ENCODE assay signal across 11 mouse cellular contexts in the genomic region with DNA sequence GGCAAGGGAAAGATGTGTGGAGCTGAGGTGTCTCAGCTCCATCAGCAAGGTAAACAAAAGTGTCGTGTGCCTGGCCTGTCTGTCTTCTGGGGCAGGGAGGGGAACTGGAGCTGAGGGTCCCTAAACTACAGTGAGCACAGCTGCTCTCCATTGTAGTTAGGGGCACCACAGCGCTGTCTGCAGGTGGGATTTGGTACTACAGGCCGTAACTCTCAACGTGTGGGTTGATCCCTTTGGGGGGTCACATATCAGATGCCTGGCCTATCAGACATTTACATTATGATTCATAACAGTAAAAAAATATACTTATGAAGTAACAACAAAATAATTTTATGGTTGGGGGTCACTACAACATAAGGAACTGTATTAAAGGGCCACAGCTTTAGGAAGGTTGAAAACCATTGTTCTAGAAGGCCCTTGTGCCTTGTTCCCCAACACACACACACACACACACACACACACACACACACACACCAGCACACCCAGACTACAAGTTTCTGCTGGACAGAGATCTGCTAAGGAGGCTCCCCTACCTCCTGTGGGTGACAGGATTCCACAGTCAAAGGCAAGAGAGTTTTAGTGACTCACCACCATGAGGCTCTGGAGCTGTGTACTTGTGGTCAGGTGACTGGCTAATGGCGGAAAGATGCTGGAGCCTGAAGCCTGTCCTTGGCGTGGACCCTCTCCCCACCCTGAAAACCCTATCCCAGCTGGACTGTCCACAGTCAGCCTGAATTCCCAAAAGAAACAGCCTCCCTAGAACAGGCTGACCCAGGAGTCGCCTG. TPM values are rescaled to one million over a fixed set of nuclear protein-coding genes. Genes with fewer than 3 reads are reported as not detected.
DNase-seq lines count a peak whose midpoint lies in the region; ATAC-seq and TF ChIP-seq lines count a peak whose summit lies in the region.
"Had no signal": no experiment of that assay in that cellular context is flagged by ENCODE, and none has a peak within 500 bp of the region (broad histone marks: within the 10 kb centered on the region; RNA-seq: fewer than 3 reads in every experiment).

No protein-coding gene starts in this region.

- peaks cover 73% of the 10 kb centered on the region for H3K4me1 ChIP-seq in heart, embryonic 13.5 days
- H3K4me1 ChIP-seq in midbrain, embryonic 11.5 days (ENCODE audit: control insufficient read depth, insufficient read depth, low read length): 0 out of 2 replicates have a peak, but pooled peaks cover 5% of the 10 kb centered on the region
- H3K4me1 ChIP-seq in midbrain, embryonic 14.5 days (ENCODE audit: control insufficient read depth, insufficient read depth, low read length): peaks cover 4% of the 10 kb centered on the region; the same call in 1 of the 2 replicates
- peaks cover 24% of the 10 kb centered on the region for H3K4me1 ChIP-seq in bone marrow, adult 2 months (ENCODE audit: control insufficient read depth, insufficient read depth, low read length)

- 58% methylated on average over 7 of the region's 7 CpGs for WGBS in heart, embryonic 13.5 days
- WGBS in midbrain, embryonic 11.5 days: 56% methylated on average over 7 of the region's 7 CpGs
- WGBS in midbrain, embryonic 14.5 days: 60% methylated on average over 7 of the region's 7 CpGs
- WGBS in bone marrow, adult 2 months: 48% methylated on average over 7 of the region's 7 CpGs

- no peaks in the 10 kb centered on the region for H3K27me3 ChIP-seq in heart, embryonic 13.5 days (replicated peaks)
- no peaks in the 10 kb centered on the region; the same call in 1 of the 2 replicates for H3K27me3 ChIP-seq in midbrain, embryonic 11.5 days (ENCODE audit: control insufficient read depth, insufficient read depth, low read length)
- peaks cover under 1% of the 10 kb centered on the region; the same call in 1 of the 2 replicates for H3K27me3 ChIP-seq in midbrain, embryonic 14.5 days (ENCODE audit: control insufficient read depth, insufficient read depth, low read length)
- H3K27me3 ChIP-seq: forebrain, embryonic 15.5 days had no signal

- H3K4me2 ChIP-seq in heart, embryonic 13.5 days: no peak overlapping the region
- no peak overlapping the region for H3K4me2 ChIP-seq in midbrain, embryonic 11.5 days
- no peak overlapping the region for H3K4me2 ChIP-seq in midbrain, embryonic 14.5 days (ENCODE audit: low read length)
- H3K4me2 ChIP-seq: forebrain, embryonic 15.5 days; hindbrain, embryonic 12.5 days had no signal

- TF ChIP-seq POLR2A in bone marrow, adult 2 months (IDR thresholded peaks at IDR 0.05; ENCODE audit: borderline replicate concordance, control insufficient read depth, low read depth, low read length): no peak

- H3K9me3 ChIP-seq in heart, embryonic 13.5 days: no peaks in the 10 kb centered on the region
- H3K9me3 ChIP-seq in midbrain, embryonic 11.5 days (ENCODE audit: control insufficient read depth, low read length): no peaks in the 10 kb centered on the region
- no peaks in the 10 kb centered on the region for H3K9me3 ChIP-seq in midbrain, embryonic 14.5 days (ENCODE audit: control insufficient read depth, low read length)
- H3K9me3 ChIP-seq: forebrain, embryonic 15.5 days; hindbrain, embryonic 12.5 days had no signal

- no peak for ATAC-seq in heart, embryonic 13.5 days (ENCODE audit: extremely low read depth, insufficient number of reproducible peaks, low FRiP score, low TSS enrichment)
- no peak for ATAC-seq in midbrain, embryonic 11.5 days (ENCODE audit: low FRiP score)
- ATAC-seq in midbrain, embryonic 14.5 days (ENCODE audit: low FRiP score, low TSS enrichment): no peak
- ATAC-seq: forebrain, embryonic 15.5 days had no signal

- H3K9ac ChIP-seq in heart, embryonic 13.5 days: peak overlapping the region; percentile 34; the same call in 1 of the 2 replicates
- no peak overlapping the region for H3K9ac ChIP-seq in midbrain, embryonic 11.5 days (ENCODE audit: low read length)
- no peak overlapping the region for H3K9ac ChIP-seq in midbrain, embryonic 14.5 days (replicated peaks; ENCODE audit: low read length)
- H3K9ac ChIP-seq: forebrain, embryonic 15.5 days; hindbrain, embryonic 12.5 days had no signal

- H3K4me3 ChIP-seq in heart, embryonic 13.5 days: no peak overlapping the region
- no peak overlapping the region for H3K4me3 ChIP-seq in midbrain, embryonic 11.5 days (ENCODE audit: low read depth, low read length)
- no peak overlapping the region for H3K4me3 ChIP-seq in midbrain, embryonic 14.5 days (replicated peaks; ENCODE audit: low read depth, low read length)
- H3K4me3 ChIP-seq in bone marrow, adult 2 months (replicated peaks; ENCODE audit: control insufficient read depth, low read depth, low read length): no peak overlapping the region
- H3K4me3 ChIP-seq: forebrain, embryonic 15.5 days; hindbrain, embryonic 12.5 days had no signal

- DNase-seq in heart, postnatal 14 days: no peak
- DNase-seq in midbrain, embryonic 11.5 days (ENCODE audit: low spot score, missing footprints): peak; percentile 92
- DNase-seq in midbrain, embryonic 14.5 days: no peak
- DNase-seq in thymus, postnatal 0 days (ENCODE audit: low spot score): peak; percentile 72
- DNase-seq in layer of hippocampus, adult 18-20 months (ENCODE audit: low spot score in 2 of 2): no peak
- no peak for DNase-seq in frontal cortex, postnatal 36 days (ENCODE audit: low spot score in 2 of 2)
- DNase-seq: cerebellum, postnatal 10 days had no signal

- peak; percentile 67 for TF ChIP-seq CTCF in bone marrow, adult 2 months (IDR thresholded peaks at IDR 0.05; ENCODE audit: control insufficient read depth, insufficient read depth, low read length)

- H3K36me3 ChIP-seq in heart, embryonic 13.5 days: no peaks in the 10 kb centered on the region
- H3K36me3 ChIP-seq in midbrain, embryonic 11.5 days (ENCODE audit: control insufficient read depth, insufficient read depth, low read length): no peaks in the 10 kb centered on the region
- H3K36me3 ChIP-seq in midbrain, embryonic 14.5 days (ENCODE audit: control insufficient read depth, insufficient read depth, low read length): no peaks in the 10 kb centered on the region
- H3K36me3 ChIP-seq: forebrain, embryonic 15.5 days; hindbrain, embryonic 12.5 days had no signal

- intact Hi-C loops in heart, postnatal 14 days (cut with DNase I): no loop called here

- no peak overlapping the region for H3K27ac ChIP-seq in heart, embryonic 13.5 days (replicated peaks)
- no peak overlapping the region for H3K27ac ChIP-seq in midbrain, embryonic 11.5 days (ENCODE audit: low read depth, low read length)
- H3K27ac ChIP-seq in midbrain, embryonic 14.5 days (replicated peaks; ENCODE audit: low read depth, low read length): no peak overlapping the region
- H3K27ac ChIP-seq in bone marrow, adult 2 months (ENCODE audit: control insufficient read depth, insufficient read depth, low read depth, low read length, poor library complexity): peak overlapping the region; percentile 92
- H3K27ac ChIP-seq: forebrain, embryonic 15.5 days; hindbrain, embryonic 12.5 days had no signal

RNA-seq across cellular contexts. Expression of a gene that starts 7.4 kb away (rescaled TPM):
- 69.3 and 83.9 TPM in 2 replicates for polyA plus RNA-seq in heart, embryonic 13.5 days (2015; fragmentation: Nextera tagmentation; extraction: Ambion mirVana)
- total RNA-seq in heart, postnatal 14 days (2021): 100 to 1,000 TPM; 119 to 129 TPM
- polyA plus RNA-seq in midbrain, embryonic 11.5 days (2014; fragmentation: Nextera tagmentation; extraction: Ambion mirVana): 1.9 and 2.7 TPM in 2 replicates
- polyA plus RNA-seq in midbrain, embryonic 14.5 days (2014; fragmentation: Nextera tagmentation; extraction: Ambion mirVana): 2.8 and 3.1 TPM in 2 replicates
- 21.0 and 44.8 TPM in 2 replicates for polyA plus RNA-seq in bone marrow, adult 2 months (2011; ENCODE audit: insufficient read depth, insufficient read length, low replicate concordance, missing spikeins)
- 10.1 and 10.6 TPM in 2 replicates for polyA plus RNA-seq in thymus, postnatal 0 days (2015; fragmentation: Nextera tagmentation; extraction: Ambion mirVana)
- total RNA-seq in layer of hippocampus, adult 18-20 months (2021): 10 to 100 TPM; 14.3 to 15.7 TPM

RNA-seq across cellular contexts. Expression of a gene that starts 17.2 kb away (rescaled TPM):
- polyA plus RNA-seq in heart, embryonic 13.5 days (2015; fragmentation: Nextera tagmentation; extraction: Ambion mirVana): 129 and 149 TPM in 2 replicates
- total RNA-seq in heart, postnatal 14 days (2021): 10 to 100 TPM; 25.4 to 30.9 TPM
- polyA plus RNA-seq in midbrain, embryonic 11.5 days (2014; fragmentation: Nextera tagmentation; extraction: Ambion mirVana): 182 and 230 TPM in 2 replicates
- 62.3 and 63.9 TPM in 2 replicates for polyA plus RNA-seq in midbrain, embryonic 14.5 days (2014; fragmentation: Nextera tagmentation; extraction: Ambion mirVana)
- 47.7 and 81.1 TPM in 2 replicates for polyA plus RNA-seq in bone marrow, adult 2 months (2011; ENCODE audit: insufficient read depth, insufficient read length, low replicate concordance, missing spikeins)
- 174 and 203 TPM in 2 replicates for polyA plus RNA-seq in thymus, postnatal 0 days (2015; fragmentation: Nextera tagmentation; extraction: Ambion mirVana)
- 10 to 100 TPM; 23.4 TPM for total RNA-seq in layer of hippocampus, adult 18-20 months (2021)

RNA-seq across cellular contexts. Expression of a gene that starts 38.7 kb away (rescaled TPM):
- polyA plus RNA-seq in heart, embryonic 13.5 days (2015; fragmentation: Nextera tagmentation; extraction: Ambion mirVana): 3.2 TPM in 2 replicates
- total RNA-seq in heart, postnatal 14 days (2021): 10 to 100 TPM; 19.8 to 21.5 TPM
- polyA plus RNA-seq in midbrain, embryonic 11.5 days (2014; fragmentation: Nextera tagmentation; extraction: Ambion mirVana): 1.2 and 1.4 TPM in 2 replicates
- 0.89 and 1.6 TPM in 2 replicates for polyA plus RNA-seq in midbrain, embryonic 14.5 days (2014; fragmentation: Nextera tagmentation; extraction: Ambion mirVana)
- 40.0 and 82.8 TPM in 2 replicates for polyA plus RNA-seq in bone marrow, adult 2 months (2011; ENCODE audit: insufficient read depth, insufficient read length, low replicate concordance, missing spikeins)
- polyA plus RNA-seq in thymus, postnatal 0 days (2015; fragmentation: Nextera tagmentation; extraction: Ambion mirVana): 2.2 and 3.1 TPM in 2 replicates
- total RNA-seq in layer of hippocampus, adult 18-20 months (2021): 100 to 1,000 TPM; 105 to 111 TPM

RNA-seq across cellular contexts. Expression of a gene that starts 47.4 kb away (rescaled TPM):
- polyA plus RNA-seq in heart, embryonic 13.5 days (2015; fragmentation: Nextera tagmentation; extraction: Ambion mirVana): 59.2 and 66.6 TPM in 2 replicates
- total RNA-seq in heart, postnatal 14 days (2021): 100 to 1,000 TPM; 217 to 237 TPM
- polyA plus RNA-seq in midbrain, embryonic 11.5 days (2014; fragmentation: Nextera tagmentation; extraction: Ambion mirVana): 62.5 and 82.6 TPM in 2 replicates
- 64.8 and 82.1 TPM in 2 replicates for polyA plus RNA-seq in midbrain, embryonic 14.5 days (2014; fragmentation: Nextera tagmentation; extraction: Ambion mirVana)
- polyA plus RNA-seq in bone marrow, adult 2 months (2011; ENCODE audit: insufficient read depth, insufficient read length, low replicate concordance, missing spikeins): 39.8 and 56.1 TPM in 2 replicates
- 60.8 and 80.4 TPM in 2 replicates for polyA plus RNA-seq in thymus, postnatal 0 days (2015; fragmentation: Nextera tagmentation; extraction: Ambion mirVana)
- 100 to 1,000 TPM; 169 to 170 TPM for total RNA-seq in layer of hippocampus, adult 18-20 months (2021)

RNA-seq across cellular contexts. Expression of a gene that starts 51.3 kb away (rescaled TPM):
- polyA plus RNA-seq in heart, embryonic 13.5 days (2015; fragmentation: Nextera tagmentation; extraction: Ambion mirVana): 5.8 and 6.2 TPM in 2 replicates
- 1 to 10 TPM; 5.8 to 7.2 TPM for total RNA-seq in heart, postnatal 14 days (2021)
- polyA plus RNA-seq in midbrain, embryonic 11.5 days (2014; fragmentation: Nextera tagmentation; extraction: Ambion mirVana): 4.8 and 5.1 TPM in 2 replicates
- 1.9 and 3.5 TPM in 2 replicates for polyA plus RNA-seq in midbrain, embryonic 14.5 days (2014; fragmentation: Nextera tagmentation; extraction: Ambion mirVana)
- polyA plus RNA-seq in bone marrow, adult 2 months (2011; ENCODE audit: insufficient read depth, insufficient read length, low replicate concordance, missing spikeins): 2.6 and 5.1 TPM in 2 replicates
- polyA plus RNA-seq in thymus, postnatal 0 days (2015; fragmentation: Nextera tagmentation; extraction: Ambion mirVana): 2.6 and 2.8 TPM in 2 replicates
- total RNA-seq in layer of hippocampus, adult 18-20 months (2021): under 1 TPM; 0.61 to 0.97 TPM

Comparison
In these comparisons a context has a peak if more than half of its experiments do, and no peak if none do; other contexts are left out.
1. DNase-seq: peak in midbrain, embryonic 11.5 days (single experiment) and thymus, postnatal 0 days (single experiment); none in heart, postnatal 14 days (0 of 2), midbrain, embryonic 14.5 days (single experiment), layer of hippocampus, adult 18-20 months (0 of 2) and frontal cortex, postnatal 36 days (0 of 2).